Mouse (Mus musculus) neural tube, embryonic 14.5 days (tissue): ENCODE measurements around the gene Ring1. TPM values are rescaled to one million over a fixed set of nuclear protein-coding genes. Genes with fewer than 3 reads are reported as not detected.

Source experiments
- ATAC-seq: fragments of 200-750 bp; cut with Nextera tagmentation; 2 replicates; pipeline ENCODE4 v1.8.0; 2017; ENCODE audit warnings: low read depth, mild to moderate bottlenecking, moderate TSS enrichment, moderate library complexity
- H3K27ac ChIP-seq: fragments of 300-500 bp; sonication (generic); 2 replicates; pipeline ENCODE4 v1.5.1; 2014; ENCODE audit warnings: low read depth, mild to moderate bottlenecking, control low read depth, low read length, moderate library complexity, mixed read lengths
- H3K27me3 ChIP-seq: fragments of 300-500 bp; sonication (generic); 2 replicates; pipeline ENCODE4 v1.6.1; 2014; ENCODE audit warnings: low read length; ENCODE audit not compliant: control insufficient read depth, insufficient read depth
- H3K36me3 ChIP-seq: fragments of 300-500 bp; sonication (generic); 2 replicates; pipeline ENCODE4 v1.6.1; 2014; ENCODE audit warnings: low read length, mixed read lengths; ENCODE audit not compliant: control insufficient read depth, insufficient read depth
- H3K4me1 ChIP-seq: fragments of 300-500 bp; sonication (generic); 2 replicates; pipeline ENCODE4 v1.6.1; 2014; ENCODE audit warnings: low read length; ENCODE audit not compliant: control insufficient read depth, insufficient read depth
- H3K4me2 ChIP-seq: fragments of 300-500 bp; sonication (generic); 2 replicates; pipeline ENCODE4 v1.6.1; 2014; ENCODE audit warnings: mild to moderate bottlenecking, low read depth, low read length, control low read depth
- H3K4me3 ChIP-seq: fragments of 300-500 bp; sonication (generic); 2 replicates; pipeline ENCODE4 v1.5.1; 2014; ENCODE audit warnings: low read depth, low read length, control low read depth, mixed read lengths
- H3K9ac ChIP-seq: fragments of 300-500 bp; sonication (generic); replicated peaks from 2 replicates; pipeline ENCODE4 v1.6.1; 2014; ENCODE audit warnings: low read depth, mild to moderate bottlenecking, control low read depth, low read length, mixed read lengths
- H3K9me3 ChIP-seq: fragments of 300-500 bp; sonication (generic); 2 replicates; pipeline ENCODE4 v1.6.1; 2016; ENCODE audit warnings: low read length; ENCODE audit not compliant: control insufficient read depth
- WGBS: fragments of 180-500 bp; shearing (Covaris S2); extraction: QIAGEN DNeasy Blood & Tissue Kit; methylation state at CpG from one replicate; pipeline ENCODE4 v1.1.7; 2014; 5-methylcytosine and 5-hydroxymethylcytosine counted together
- polyA plus RNA-seq: library from polyadenylated mRNA; unstranded; fragments of >200 nt; fragmentation: Nextera tagmentation; extraction: Ambion mirVana; gene quantifications from 2 replicates; pipeline ENCODE4 v1.2.1, GENCODE M21; 2014

Ring1 gene
- polyA plus RNA-seq, 1 experiment from 2014 or later: 7.3 TPM

DNA sequence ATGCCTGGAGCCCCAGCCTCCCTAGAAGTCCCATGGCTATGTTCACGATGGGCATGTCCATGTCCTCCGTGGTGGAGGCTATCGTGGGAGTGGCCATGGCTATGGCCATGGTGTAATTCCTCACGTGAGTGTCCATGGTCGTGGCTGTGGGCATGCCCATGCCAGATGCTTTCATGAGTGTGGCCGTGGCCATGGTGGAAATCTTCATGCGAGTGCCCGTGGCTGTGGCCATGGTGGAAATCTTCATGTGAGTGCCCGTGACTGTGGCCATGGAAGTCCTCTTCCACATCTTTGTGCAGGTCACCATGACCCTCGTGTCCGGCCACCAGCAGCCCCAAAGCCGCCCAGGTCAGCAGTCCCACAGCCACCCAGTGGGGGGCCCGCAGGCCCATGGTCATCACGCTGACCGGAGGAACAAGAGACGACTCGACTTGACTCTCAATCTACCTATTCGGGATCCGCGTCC, 6.4 kb upstream of the Ring1 start:
- H3K27me3 ChIP-seq: no peaks in the 10 kb centered on the region
- peak overlapping the region; percentile 85 for H3K4me3 ChIP-seq
- H3K9me3 ChIP-seq: no peaks in the 10 kb centered on the region
- H3K4me1 ChIP-seq: peaks cover 45% of the 10 kb centered on the region
- no peak for ATAC-seq
- peak overlapping the region; percentile 89 for H3K4me2 ChIP-seq
- H3K27ac ChIP-seq: peak overlapping the region; percentile 98
- H3K36me3 ChIP-seq: peaks cover 21% of the 10 kb centered on the region
- H3K9ac ChIP-seq: peak overlapping the region; percentile 92
- WGBS: 6% methylated on average over 20 of the region's 20 CpGs

DNA sequence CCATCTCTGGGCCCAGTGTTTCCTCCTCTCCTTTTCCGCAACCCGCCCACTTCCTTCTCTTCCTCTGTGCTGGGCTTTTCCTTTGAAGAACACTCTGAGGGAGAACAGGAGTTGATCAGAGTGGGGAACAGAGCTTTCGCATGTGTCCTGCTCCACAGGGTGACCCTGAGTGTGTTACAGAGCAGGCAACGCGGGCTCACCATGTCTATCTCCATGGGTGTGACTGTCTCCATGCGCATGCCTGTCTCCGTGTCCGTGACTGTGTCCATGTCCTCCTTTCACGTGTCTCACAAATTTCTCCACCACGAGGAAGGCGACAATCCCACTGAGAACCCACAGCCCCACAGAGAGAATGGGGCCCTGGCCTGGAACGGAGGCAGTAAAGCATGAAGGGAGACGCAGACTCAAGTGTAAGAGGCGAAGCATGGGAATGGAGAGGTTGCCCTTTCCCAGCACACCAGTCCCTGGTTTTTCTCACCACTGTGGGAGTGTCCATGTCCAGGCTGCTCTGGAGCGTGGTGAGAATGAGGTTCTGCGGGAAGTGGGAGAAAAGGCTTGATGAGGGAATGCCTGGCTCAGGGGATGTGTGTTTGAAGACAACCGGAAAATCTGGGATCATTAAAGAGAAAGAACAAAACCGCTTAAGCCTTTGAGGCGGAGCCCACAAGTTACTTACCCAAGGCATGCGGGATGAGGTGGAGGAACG, 5.6 kb upstream of the Ring1 start:
- H3K36me3 ChIP-seq: peaks cover 16% of the 10 kb centered on the region
- H3K27ac ChIP-seq: no peak overlapping the region
- peak overlapping the region; percentile 89 for H3K4me2 ChIP-seq
- no peaks in the 10 kb centered on the region for H3K27me3 ChIP-seq
- 78% methylated on average over 21 of the region's 21 CpGs for WGBS
- no peaks in the 10 kb centered on the region for H3K9me3 ChIP-seq
- no peak for ATAC-seq
- peak overlapping the region; percentile 92 for H3K9ac ChIP-seq
- H3K4me1 ChIP-seq: peaks cover 52% of the 10 kb centered on the region
- peak overlapping the region; percentile 85 for H3K4me3 ChIP-seq

DNA sequence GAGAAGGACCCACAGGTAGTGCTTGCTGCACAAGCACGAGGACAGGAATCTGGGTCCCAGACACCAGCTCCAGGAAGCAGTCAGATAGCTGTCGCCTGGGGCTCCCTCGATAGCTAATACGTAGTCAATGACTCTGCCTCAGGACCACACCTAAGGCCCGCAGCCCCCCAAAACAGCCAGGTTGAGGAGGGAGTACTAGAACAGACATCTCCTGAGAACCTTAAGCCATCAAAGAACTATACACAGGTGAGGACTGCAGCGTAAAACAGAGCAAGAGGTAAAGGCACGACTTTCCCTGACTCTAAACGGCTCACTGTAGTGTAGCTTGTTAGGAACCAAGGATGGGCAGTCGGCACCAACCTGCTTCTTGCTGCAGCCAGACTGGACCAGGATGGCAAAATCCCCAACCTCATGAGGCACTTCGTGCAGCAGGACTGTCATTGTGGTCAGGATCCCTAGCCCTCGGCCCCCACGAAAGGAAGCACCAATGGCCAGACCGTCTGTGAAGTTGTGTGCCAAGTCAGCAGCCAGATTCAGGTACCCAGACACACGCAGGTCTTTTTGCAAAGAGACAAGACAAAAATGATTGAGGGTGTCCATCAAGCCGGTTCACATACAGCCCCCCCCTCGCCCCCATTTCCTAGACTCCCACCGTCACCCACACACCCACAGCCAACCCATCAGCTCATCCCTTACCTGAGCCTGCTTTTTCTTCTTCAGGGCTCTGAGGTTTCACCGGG, 4.8 kb upstream of the Ring1 start:
- 88% methylated on average over 18 of the region's 18 CpGs for WGBS
- H3K9me3 ChIP-seq: no peaks in the 10 kb centered on the region
- H3K36me3 ChIP-seq: peaks cover 13% of the 10 kb centered on the region
- no peak for ATAC-seq
- no peaks in the 10 kb centered on the region for H3K27me3 ChIP-seq
- H3K4me2 ChIP-seq: peak overlapping the region; percentile 89
- H3K4me3 ChIP-seq: peak overlapping the region; percentile 85; the same call in 1 of the 2 replicates
- H3K27ac ChIP-seq: no peak overlapping the region; the same call in 1 of the 2 replicates
- H3K4me1 ChIP-seq: peaks cover 52% of the 10 kb centered on the region
- no peak overlapping the region for H3K9ac ChIP-seq

DNA sequence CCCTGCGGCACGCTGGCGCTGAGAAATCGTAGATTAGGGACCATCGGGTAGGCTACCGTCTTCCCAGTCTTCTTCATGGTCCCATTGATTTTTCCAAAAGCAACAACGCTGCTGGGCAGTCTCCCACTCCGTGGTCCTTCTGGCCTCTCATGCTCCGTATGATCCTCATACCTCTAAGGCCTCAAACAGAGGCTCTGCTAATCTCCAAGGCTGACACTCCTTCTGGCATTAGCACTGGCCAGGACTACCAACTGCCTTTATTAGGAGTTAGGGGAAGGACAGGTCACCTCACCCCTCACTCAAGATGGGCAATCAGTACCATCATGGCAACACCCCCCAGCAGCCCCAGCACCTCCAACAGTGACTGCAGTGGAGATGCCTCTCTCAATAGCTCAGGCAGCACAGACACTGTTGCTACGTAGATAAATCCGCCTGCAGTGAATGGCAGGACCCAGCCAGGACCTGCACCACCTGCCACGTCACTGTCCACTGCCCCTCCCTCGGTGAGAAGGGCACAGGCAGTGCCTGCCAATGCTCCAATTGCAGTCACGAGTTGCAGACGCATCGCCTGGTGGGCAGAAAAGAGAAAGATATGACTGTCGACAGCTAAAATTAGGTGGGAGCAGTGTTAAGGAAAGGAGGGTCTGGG, 4.1 kb upstream of the Ring1 start:
- Histone ChIP-seq H3K27ac (peak overlapping the region; percentile 83), H3K27me3 (no peaks in the 10 kb centered on the region), H3K4me1 (peaks cover 56% of the 10 kb centered on the region), H3K4me2 (peak overlapping the region; percentile 93), H3K9me3 (no peaks in the 10 kb centered on the region), H3K36me3 (peaks cover 12% of the 10 kb centered on the region), H3K4me3 (no peak overlapping the region), H3K9ac (no peak overlapping the region)
- WGBS: 49% methylated on average over 17 of the region's 17 CpGs
- ATAC-seq: no peak

DNA sequence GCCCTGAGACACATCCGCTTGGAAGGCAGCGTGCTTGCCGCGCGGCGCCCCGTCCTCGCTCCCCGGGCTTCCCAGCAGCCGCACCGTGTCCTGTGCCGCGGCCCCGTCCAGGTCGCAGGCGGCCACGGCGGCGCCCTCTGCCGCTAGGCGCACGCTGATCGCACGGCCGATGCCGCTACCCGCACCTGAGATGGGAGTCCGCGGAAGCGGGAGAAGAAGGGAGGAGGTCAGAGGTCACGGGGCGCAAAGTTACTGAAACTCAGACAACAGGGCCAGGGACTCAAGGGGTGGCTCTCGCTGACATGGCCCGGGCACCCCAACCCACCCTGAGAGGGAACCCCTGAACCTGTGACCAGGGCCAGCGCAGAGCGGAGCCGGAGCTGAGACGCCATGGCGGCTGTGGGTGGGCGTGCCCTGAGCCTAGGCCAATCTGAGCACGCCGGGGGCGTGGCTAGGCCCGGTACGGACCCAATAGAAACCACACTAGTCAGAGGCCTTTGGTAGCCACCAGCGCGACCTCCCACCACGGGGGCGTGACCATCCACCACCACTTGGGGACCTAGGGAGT, 3.3 kb upstream of the Ring1 start, which contains the start of gene H2-Ke6:
Gene H2-Ke6 (minus strand): TSS at position 405 of the 568 bp plus-strand sequence.
- Histone ChIP-seq H3K4me3 (peak within 1 kb of the TSS; percentile 49), H3K36me3 (peaks cover 12% of the 10 kb centered on the region), H3K4me2 (peak within 1 kb of the TSS; percentile 93), H3K27me3 (no peaks in the 10 kb centered on the region), H3K4me1 (peaks cover 56% of the 10 kb centered on the region), H3K9me3 (no peaks in the 10 kb centered on the region), H3K9ac (peak within 1 kb of the TSS; percentile 78), H3K27ac (peak within 1 kb of the TSS; percentile 83)
- under 1% methylated on average over 49 of the region's 49 CpGs for WGBS
- ATAC-seq: peak; percentile 65

- Histone ChIP-seq H3K27ac (peak overlapping the region; percentile 83), H3K27me3 (no peaks in the 10 kb centered on the region), H3K4me3 (peak overlapping the region; percentile 49), H3K36me3 (peaks cover 12% of the 10 kb centered on the region), H3K9ac (peak overlapping the region; percentile 78), H3K4me2 (peak overlapping the region; percentile 93), H3K9me3 (no peaks in the 10 kb centered on the region), H3K4me1 (peaks cover 54% of the 10 kb centered on the region)
- 3% methylated on average over 36 of the region's 36 CpGs for WGBS
- ATAC-seq: no peak
Observed at GRCm38 (mm10) chr17:34026917-34027655, 2.6 kb upstream of the Ring1 start.

- no peak for ATAC-seq
- Histone ChIP-seq H3K27ac (peak overlapping the region; percentile 74), H3K9me3 (no peaks in the 10 kb centered on the region), H3K27me3 (no peaks in the 10 kb centered on the region), H3K4me1 (peaks cover 54% of the 10 kb centered on the region), H3K4me3 (peak overlapping the region; percentile 49), H3K4me2 (peak overlapping the region; percentile 93), H3K9ac (no peak overlapping the region; the same call in 1 of the 2 replicates), H3K36me3 (peaks cover 12% of the 10 kb centered on the region)
- WGBS: 14% methylated on average over 2 of the region's 2 CpGs
Observed at GRCm38 (mm10) chr17:34026221-34026620, 1.7 kb upstream of the Ring1 start.

DNA sequence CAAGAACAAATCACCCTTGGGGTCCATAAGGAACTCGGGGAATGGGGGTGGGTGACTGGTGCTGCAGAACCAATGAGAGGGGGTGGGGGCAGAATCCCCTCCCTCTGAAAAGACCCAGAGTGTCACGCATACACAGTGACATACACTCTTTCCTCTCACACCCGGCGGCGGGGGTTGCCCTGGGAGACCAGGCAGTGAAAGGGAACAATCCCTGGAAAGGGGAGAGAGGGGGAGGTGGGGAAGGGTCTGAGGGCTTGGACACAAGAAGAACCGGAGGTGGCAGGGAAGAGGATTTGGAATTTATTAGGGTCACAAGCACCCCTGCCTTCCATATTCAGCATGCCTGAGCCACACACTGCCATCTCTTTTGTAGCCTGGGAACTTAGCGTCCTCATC, 1.3 kb upstream of the Ring1 start:
- H3K27ac ChIP-seq: peak overlapping the region; percentile 99
- H3K4me3 ChIP-seq: peak overlapping the region; percentile 58
- H3K9me3 ChIP-seq: no peaks in the 10 kb centered on the region
- H3K27me3 ChIP-seq: no peaks in the 10 kb centered on the region
- peak overlapping the region; percentile 91; the same call in 1 of the 2 replicates for H3K9ac ChIP-seq
- peaks cover 52% of the 10 kb centered on the region for H3K4me1 ChIP-seq
- ATAC-seq: peak; percentile 9; the same call in 1 of the 2 replicates
- WGBS: 2% methylated on average over 7 of the region's 7 CpGs
- peaks cover 12% of the 10 kb centered on the region for H3K36me3 ChIP-seq
- H3K4me2 ChIP-seq: peak overlapping the region; percentile 93
